Mouse (Mus musculus) layer of hippocampus, adult 11-12 months (tissue): ENCODE measurements around the gene Cyp2c54.
"Not testable (repeated sequence)": the region's sequence is repeated elsewhere in the genome, so short reads cannot be mapped to it uniquely, and the experiment has no call there.

Source experiments
- DNase-seq: peaks from one replicate; pipeline ENCODE4 v3.0.0; 2022; ENCODE audit warnings: low spot score

Cyp2c54 gene

GRCm38 (mm10) chr19:40073701-40074100 is at the start of gene Cyp2c54:
Gene Cyp2c54, minus strand, starts transcription at chr19:40073827.
- no peak for DNase-seq

GRCm38 (mm10) chr19:40119624-40120023 is 46.0 kb upstream of the Cyp2c54 start:
- DNase-seq, result not testable (repeated sequence)

- DNase-seq, result no peak
Observed at GRCm38 (mm10) chr19:40091111-40091510, 17.5 kb upstream of the Cyp2c54 start.

GRCm38 (mm10) chr19:40089421-40089820 is 15.8 kb upstream of the Cyp2c54 start, which contains the start of gene Cyp2c50:
Gene Cyp2c50, plus strand, starts transcription at chr19:40089688.
- DNase-seq, result not testable (repeated sequence)

- DNase-seq, result no peak
Observed at GRCm38 (mm10) chr19:40088381-40088780, 14.8 kb upstream of the Cyp2c54 start.

GRCm38 (mm10) chr19:39992140-39992539 is 81.5 kb downstream of the Cyp2c54 start, which contains the start of gene Cyp2c37:
Gene Cyp2c37, plus strand, starts transcription at chr19:39992424.
- not testable (repeated sequence) for DNase-seq

- DNase-seq, result no peak
Observed at GRCm38 (mm10) chr19:39989471-39989870, 84.2 kb downstream of the Cyp2c54 start.
